Mouse (Mus musculus): ENCODE data around the gene H2-T23.
"Not testable (repeated sequence)": the region's sequence is repeated elsewhere in the genome, so short reads cannot be mapped to it uniquely, and the experiment has no call there.

H2-T23 gene

GRCm38 (mm10) chr17:36023710-36024654, 8.7 kb downstream of the H2-T23 start:
- DNase-seq (ENCODE audit: extremely low read depth, low read depth), result peak; percentile 69

GRCm38 (mm10) chr17:36022922-36023321, 9.7 kb downstream of the H2-T23 start:
- DNase-seq (ENCODE audit: extremely low read depth, low read depth), result no peak

- DNase-seq (ENCODE audit: extremely low read depth, low read depth), result no peak
These were observed 10.6 kb downstream of the H2-T23 start for GRCm38 (mm10) chr17:36022098-36022497.

- no peak for DNase-seq (ENCODE audit: extremely low read depth, low read depth)
These were observed 11.3 kb downstream of the H2-T23 start for GRCm38 (mm10) chr17:36021309-36021708.

- DNase-seq (ENCODE audit: extremely low read depth, low read depth), result peak; percentile 97
These were observed 12.2 kb downstream of the H2-T23 start, which contains the start of gene H2-T24 for GRCm38 (mm10) chr17:36020191-36021073. Gene H2-T24, minus strand, starts transcription at chr17:36020560.

- DNase-seq (ENCODE audit: extremely low read depth, low read depth), result no peak
These were observed 13.1 kb downstream of the H2-T23 start for GRCm38 (mm10) chr17:36019519-36019918.

GRCm38 (mm10) chr17:36018979-36019378, 13.7 kb downstream of the H2-T23 start:
- no peak for DNase-seq (ENCODE audit: extremely low read depth, low read depth)

- DNase-seq (ENCODE audit: extremely low read depth, low read depth), result no peak
These were observed 15.6 kb downstream of the H2-T23 start for GRCm38 (mm10) chr17:36017046-36017445.

- no peak for DNase-seq (ENCODE audit: extremely low read depth, low read depth)
These were observed 17.7 kb downstream of the H2-T23 start for GRCm38 (mm10) chr17:36014977-36015376.

GRCm38 (mm10) chr17:36004409-36004808, 28.2 kb downstream of the H2-T23 start:
- not testable (repeated sequence) for DNase-seq (ENCODE audit: extremely low read depth, low read depth)

- no peak for DNase-seq (ENCODE audit: extremely low read depth, low read depth)
These were observed 29.3 kb downstream of the H2-T23 start for GRCm38 (mm10) chr17:36003331-36003730.

- DNase-seq (ENCODE audit: extremely low read depth, low read depth), result peak; percentile 98
These were observed 30.7 kb downstream of the H2-T23 start for GRCm38 (mm10) chr17:36001966-36002365.

- DNase-seq (ENCODE audit: extremely low read depth, low read depth), result no peak
These were observed 31.3 kb downstream of the H2-T23 start for GRCm38 (mm10) chr17:36001121-36001897.

GRCm38 (mm10) chr17:36000349-36000748, 32.3 kb downstream of the H2-T23 start:
- DNase-seq (ENCODE audit: extremely low read depth, low read depth), result no peak

- DNase-seq (ENCODE audit: extremely low read depth, low read depth), result no peak
These were observed 33.3 kb downstream of the H2-T23 start for GRCm38 (mm10) chr17:35999356-35999755.

- DNase-seq (ENCODE audit: extremely low read depth, low read depth), result no peak
These were observed 33.9 kb downstream of the H2-T23 start for GRCm38 (mm10) chr17:35998545-35999305.

- peak; percentile 93 for DNase-seq (ENCODE audit: extremely low read depth, low read depth)
These were observed 34.7 kb downstream of the H2-T23 start for GRCm38 (mm10) chr17:35997713-35998510.

GRCm38 (mm10) chr17:35996949-35997348, 35.7 kb downstream of the H2-T23 start:
- DNase-seq (ENCODE audit: extremely low read depth, low read depth), result peak; percentile 94

GRCm38 (mm10) chr17:35994879-35995240, 37.8 kb downstream of the H2-T23 start:
- no peak for DNase-seq (ENCODE audit: extremely low read depth, low read depth)

All from MEL-GATA-1-ER (cell line).